Mouse (Mus musculus) heart, embryonic 14.5 days (tissue): ENCODE measurements around the gene Srsf2. TPM values are rescaled to one million over a fixed set of nuclear protein-coding genes. Genes with fewer than 3 reads are reported as not detected.

Experiments used
- ATAC-seq: fragments of 200-750 bp; cut with Nextera tagmentation; 2 replicates; pipeline ENCODE4 v1.8.0; 2017; ENCODE audit warnings: low read depth, moderate TSS enrichment; ENCODE audit not compliant: insufficient number of reproducible peaks, insufficient read depth, low FRiP score
- H3K27ac ChIP-seq, 2 experiments: fragments of 200-500 bp in 1 of 2; fragments of 300-500 bp in 1 of 2; sonication (generic) in 1 of 2; replicated peaks in 1 of 2; 2 replicates each; pipeline ENCODE4 v1.5.1; 2012 to 2014; ENCODE audit warnings: low read depth in 2 of 2, low read length in 2 of 2, control low read depth in 1 of 2, mild to moderate bottlenecking in 1 of 2, mixed read lengths in 1 of 2; ENCODE audit not compliant: control insufficient read depth in 1 of 2, insufficient read depth in 1 of 2
- H3K27me3 ChIP-seq: fragments of 300-500 bp; sonication (generic); 2 replicates; pipeline ENCODE4 v1.6.1; 2014; ENCODE audit warnings: mild to moderate bottlenecking, low read length, control low read depth; ENCODE audit not compliant: control insufficient read depth, insufficient read depth
- H3K36me3 ChIP-seq: fragments of 300-500 bp; sonication (generic); 2 replicates; pipeline ENCODE4 v1.6.1; 2014; ENCODE audit warnings: mild to moderate bottlenecking, control low read depth, low read length, mixed read lengths; ENCODE audit not compliant: control insufficient read depth, insufficient read depth
- H3K4me1 ChIP-seq, 2 experiments: fragments of 200-500 bp in 1 of 2; fragments of 300-500 bp in 1 of 2; sonication (generic) in 1 of 2; 2 replicates each; pipeline ENCODE4 v1.6.1; 2012 to 2014; ENCODE audit warnings: low read length in 2 of 2, control low read depth in 1 of 2, mixed read lengths in 1 of 2; ENCODE audit not compliant: control insufficient read depth in 2 of 2, insufficient read depth in 2 of 2
- H3K4me2 ChIP-seq: fragments of 300-500 bp; sonication (generic); 2 replicates; pipeline ENCODE4 v1.6.1; 2014; ENCODE audit warnings: mild to moderate bottlenecking, low read length
- H3K4me3 ChIP-seq, 2 experiments: fragments of 200-500 bp in 1 of 2; fragments of 300-500 bp in 1 of 2; sonication (generic) in 1 of 2; 2 replicates each; pipeline ENCODE4 v1.5.1; 2012 to 2014; ENCODE audit warnings: low read length in 2 of 2, mild to moderate bottlenecking in 2 of 2, control low read depth in 1 of 2, low read depth in 1 of 2, moderate library complexity in 1 of 2; ENCODE audit not compliant: control insufficient read depth in 1 of 2, insufficient read depth in 1 of 2
- H3K9ac ChIP-seq: fragments of 300-500 bp; sonication (generic); 2 replicates; pipeline ENCODE4 v1.6.1; 2014; ENCODE audit warnings: mild to moderate bottlenecking, low read length
- H3K9me3 ChIP-seq: fragments of 300-500 bp; sonication (generic); 2 replicates; pipeline ENCODE4 v1.6.1; 2016; ENCODE audit warnings: low read length, control low read depth; ENCODE audit not compliant: control insufficient read depth
- WGBS: fragments of 180-500 bp; shearing (Covaris S2); extraction: QIAGEN DNeasy Blood & Tissue Kit; methylation state at CpG from one replicate; pipeline ENCODE4 v1.1.7; 2014; 5-methylcytosine and 5-hydroxymethylcytosine counted together
- polyA plus RNA-seq: library from polyadenylated mRNA; unstranded; fragments of >200 nt; fragmentation: Nextera tagmentation; extraction: Ambion mirVana; gene quantifications from 2 replicates; pipeline ENCODE4 v1.2.1, GENCODE M21; 2014

Gene Srsf2
- polyA plus RNA-seq, 1 experiment from 2014 or later = 569 TPM

DNA sequence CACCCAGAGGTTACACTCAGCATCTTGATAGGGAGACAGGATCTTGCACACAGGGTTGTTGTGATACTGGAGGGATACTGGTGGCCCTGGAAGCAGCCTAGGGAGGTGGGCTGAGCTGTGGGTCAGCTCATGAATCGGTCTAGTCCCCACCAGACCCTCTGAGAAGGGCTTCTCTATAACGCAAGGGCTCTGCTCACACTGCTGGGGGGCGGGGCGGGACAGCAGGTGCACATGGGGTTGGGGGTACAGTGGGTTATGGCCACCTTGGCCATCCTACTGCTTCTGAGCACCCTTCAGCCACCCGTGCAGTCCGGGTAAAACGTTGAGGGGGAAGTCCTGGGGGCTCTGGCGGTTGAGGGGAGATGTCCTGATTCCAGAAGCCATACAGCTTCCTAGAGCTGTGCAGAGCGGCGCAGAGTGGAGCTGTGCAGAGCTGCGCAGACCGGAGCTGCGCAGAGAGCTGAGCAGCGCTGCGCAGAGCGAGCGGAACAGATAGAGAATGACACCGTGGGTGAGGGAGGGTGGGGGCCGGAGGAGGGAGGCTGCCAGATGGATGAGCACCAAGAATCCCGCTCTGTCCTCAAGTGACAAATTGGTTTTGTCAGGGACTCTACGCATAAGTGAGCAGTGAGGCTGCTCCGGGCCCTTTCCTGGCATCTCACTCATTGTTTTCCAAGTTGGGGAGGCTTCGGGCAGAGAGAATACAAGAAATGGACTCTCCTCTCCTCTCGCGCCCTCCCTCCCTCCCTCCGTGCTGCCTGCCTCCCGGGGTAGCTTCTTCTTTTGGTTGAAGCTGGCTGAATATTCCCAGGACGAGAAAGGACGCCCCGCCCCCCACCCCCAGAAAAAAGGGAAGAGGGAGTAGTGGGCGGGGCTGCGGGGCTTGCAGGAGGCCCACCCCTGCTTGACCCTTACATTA lies 41.7 kb downstream of the Srsf2 start:
- peak; percentile 63 for ATAC-seq
- H3K36me3 ChIP-seq = peaks cover 9% of the 10 kb centered on the region
- peak overlapping the region in 1 of 2 experiments; percentile 66; a peak in 2 of 4 replicates for H3K27ac ChIP-seq
- 15% methylated on average over 31 of the region's 32 CpGs for WGBS
- peak overlapping the region; percentile 40 to 47 for H3K4me3 ChIP-seq
- peak overlapping the region; percentile 81 for H3K4me2 ChIP-seq
- no peaks in the 10 kb centered on the region for H3K9me3 ChIP-seq
- H3K9ac ChIP-seq = peak overlapping the region; percentile 70
- peaks cover 38 to 53% of the 10 kb centered on the region in 2 experiments for H3K4me1 ChIP-seq
- no peaks in the 10 kb centered on the region; the same call in 1 of the 2 replicates for H3K27me3 ChIP-seq

DNA sequence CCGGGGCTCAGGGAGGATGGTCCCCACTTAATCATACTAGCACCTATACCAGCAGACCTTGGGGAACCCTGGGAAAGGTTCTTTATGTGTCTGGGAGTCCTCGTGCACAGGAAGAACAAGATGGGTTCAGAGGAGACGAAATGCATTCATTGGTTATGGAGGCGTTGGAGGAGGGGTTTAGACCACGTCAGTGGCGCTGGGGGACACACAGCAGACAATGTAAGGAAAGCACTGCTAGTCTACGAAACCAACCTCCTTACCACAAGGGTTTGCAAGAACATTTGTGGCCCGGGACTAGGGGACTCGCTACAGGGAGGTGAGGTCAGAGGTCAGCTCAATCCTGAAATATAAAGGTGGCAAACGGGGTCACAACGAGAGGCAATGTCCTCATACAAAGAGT lies 42.4 kb downstream of the Srsf2 start:
- WGBS = 86% methylated on average over 11 of the region's 11 CpGs
- H3K9me3 ChIP-seq = no peaks in the 10 kb centered on the region
- H3K4me3 ChIP-seq = no peak overlapping the region
- H3K9ac ChIP-seq = peak overlapping the region; percentile 70; the same call in 1 of the 2 replicates
- no peak for ATAC-seq
- H3K4me1 ChIP-seq = peaks cover 35 to 52% of the 10 kb centered on the region in 2 experiments
- peaks cover 9% of the 10 kb centered on the region for H3K36me3 ChIP-seq
- H3K27ac ChIP-seq = no peak overlapping the region
- H3K27me3 ChIP-seq = no peaks in the 10 kb centered on the region; the same call in 1 of the 2 replicates
- no peak overlapping the region for H3K4me2 ChIP-seq

DNA sequence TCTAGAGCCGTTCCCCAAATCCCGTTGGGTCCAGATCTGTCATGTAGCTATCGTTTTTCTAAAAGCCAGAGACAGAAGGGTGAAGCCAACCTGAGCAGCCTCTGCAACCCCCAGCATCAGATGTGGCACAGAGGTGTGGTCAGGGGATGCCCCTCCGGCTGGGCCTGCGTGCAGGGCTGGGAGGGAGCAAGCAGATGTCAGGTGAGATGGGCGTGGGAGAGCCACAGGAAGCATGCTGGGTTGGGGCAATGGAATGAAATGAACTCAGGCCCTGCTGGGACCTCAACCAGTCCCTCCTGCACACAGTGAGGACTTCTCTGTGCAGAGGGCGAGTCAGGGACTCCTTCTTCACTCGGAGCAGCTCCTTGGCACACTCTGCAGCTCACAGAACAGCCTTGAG lies 43.4 kb downstream of the Srsf2 start:
- H3K4me2 ChIP-seq = no peak overlapping the region
- no peak overlapping the region for H3K4me3 ChIP-seq
- H3K36me3 ChIP-seq = peaks cover 9% of the 10 kb centered on the region
- H3K27me3 ChIP-seq = no peaks in the 10 kb centered on the region; the same call in 1 of the 2 replicates
- no peak overlapping the region for H3K9ac ChIP-seq
- no peaks in the 10 kb centered on the region for H3K9me3 ChIP-seq
- 75% methylated on average over 8 of the region's 8 CpGs for WGBS
- peaks cover 28 to 42% of the 10 kb centered on the region in 2 experiments for H3K4me1 ChIP-seq
- no peak overlapping the region for H3K27ac ChIP-seq
- ATAC-seq = no peak

DNA sequence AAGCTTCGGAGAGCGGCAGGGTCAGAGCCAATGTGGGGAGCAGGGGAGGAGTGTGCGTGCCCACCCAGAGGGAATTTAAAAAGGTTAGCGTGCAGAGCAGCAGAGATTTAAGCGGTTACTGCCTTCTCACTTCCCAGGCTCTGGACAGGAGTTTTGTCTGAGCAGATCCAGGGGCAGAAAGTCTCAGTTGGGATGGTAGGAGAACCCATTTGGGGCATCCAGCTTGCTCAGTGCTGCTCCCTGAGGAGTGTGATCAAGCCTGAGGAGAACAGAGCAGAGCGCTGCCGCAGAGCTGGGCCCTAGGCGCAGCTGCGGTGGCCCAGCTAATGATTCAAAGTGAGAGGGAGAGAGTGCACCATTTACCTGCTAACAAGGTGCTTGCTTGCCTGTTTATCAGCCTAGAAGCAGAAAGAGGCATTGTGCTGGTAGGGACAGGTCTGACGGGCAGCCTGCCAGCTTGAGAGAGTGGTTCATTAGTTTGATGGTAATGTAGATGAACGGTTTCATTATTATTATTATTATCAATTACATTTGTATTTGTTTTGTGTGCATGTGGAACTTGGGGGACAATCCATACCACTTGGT lies 44.0 kb downstream of the Srsf2 start:
- H3K27ac ChIP-seq = no peak overlapping the region
- H3K9ac ChIP-seq = no peak overlapping the region
- H3K36me3 ChIP-seq = peaks cover 9% of the 10 kb centered on the region
- ATAC-seq = no peak
- no peaks in the 10 kb centered on the region for H3K9me3 ChIP-seq
- H3K4me3 ChIP-seq = no peak overlapping the region
- WGBS = 74% methylated on average over 11 of the region's 11 CpGs
- H3K4me1 ChIP-seq = peaks cover 22 to 36% of the 10 kb centered on the region in 2 experiments
- H3K4me2 ChIP-seq = no peak overlapping the region
- no peaks in the 10 kb centered on the region; the same call in 1 of the 2 replicates for H3K27me3 ChIP-seq

DNA sequence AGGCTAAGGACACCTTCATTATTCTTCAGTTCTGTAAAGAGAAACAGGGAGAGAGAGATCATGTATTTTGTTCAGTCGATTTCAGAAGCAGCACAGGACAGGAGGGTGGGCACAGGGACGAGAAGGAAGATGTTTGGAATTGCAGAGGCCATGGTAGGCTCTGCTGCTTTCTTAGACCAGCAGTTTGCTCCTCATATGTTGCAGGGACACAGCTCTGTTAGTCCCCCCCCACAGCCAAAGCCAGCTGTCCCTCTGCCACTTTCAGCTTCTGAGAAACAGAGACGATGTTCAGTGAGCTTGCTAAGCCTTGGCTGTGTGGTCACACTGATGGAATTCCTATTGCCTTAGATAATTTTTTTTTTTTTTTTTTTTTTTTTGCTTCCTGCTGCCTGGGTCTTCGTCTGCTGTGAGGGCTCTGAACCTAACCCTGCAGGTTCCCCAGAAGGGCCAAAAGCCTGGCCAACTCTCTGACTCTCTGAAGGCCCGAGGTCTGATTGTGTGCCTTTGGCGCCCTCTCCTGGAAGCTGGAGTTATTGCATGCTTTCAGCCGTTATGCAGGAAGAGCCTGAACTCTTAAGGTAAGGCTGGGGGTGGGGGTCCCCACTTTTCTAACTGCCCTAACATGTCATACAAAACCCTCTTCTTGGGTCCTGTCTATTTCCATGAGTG lies 44.8 kb downstream of the Srsf2 start:
- no peak for ATAC-seq
- Histone ChIP-seq H3K27ac (peak overlapping the region; percentile 58 to 61), H3K4me1 (peaks cover 15 to 28% of the 10 kb centered on the region in 2 experiments), H3K4me3 (no peak overlapping the region), H3K4me2 (no peak overlapping the region), H3K9me3 (no peaks in the 10 kb centered on the region), H3K9ac (peak overlapping the region; percentile 42), H3K27me3 (no peaks in the 10 kb centered on the region; the same call in 1 of the 2 replicates), H3K36me3 (peaks cover 9% of the 10 kb centered on the region)
- 21% methylated on average over 7 of the region's 7 CpGs for WGBS

DNA sequence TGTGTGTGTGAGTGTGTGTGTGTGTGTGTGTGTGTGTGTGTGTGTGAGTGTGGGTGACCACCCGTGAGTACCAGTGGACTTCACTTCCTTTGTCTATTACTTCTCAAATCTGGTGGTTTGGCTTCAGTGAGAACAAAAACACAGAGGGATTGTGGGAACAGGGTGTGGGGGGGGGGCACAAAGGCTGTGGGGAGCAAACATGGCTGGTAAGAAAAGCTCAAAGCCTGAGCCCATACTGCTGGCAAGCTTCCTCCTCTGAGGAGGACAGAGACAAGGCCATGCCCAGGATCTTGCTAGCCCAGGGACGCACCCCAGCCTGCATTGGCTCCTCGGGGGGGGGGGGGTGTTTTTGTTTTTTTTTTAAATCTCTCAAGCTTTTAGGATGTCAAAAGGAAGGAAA lies 45.4 kb downstream of the Srsf2 start:
- ATAC-seq = no peak
- 75% methylated on average over 3 of the region's 3 CpGs for WGBS
- Histone ChIP-seq H3K4me3 (no peak overlapping the region), H3K9ac (peak overlapping the region; percentile 42; the same call in 1 of the 2 replicates), H3K4me2 (no peak overlapping the region), H3K36me3 (peaks cover 9% of the 10 kb centered on the region), H3K27ac (peak overlapping the region; percentile 58 to 61), H3K9me3 (no peaks in the 10 kb centered on the region), H3K4me1 (peaks cover 10 to 22% of the 10 kb centered on the region in 2 experiments), H3K27me3 (no peaks in the 10 kb centered on the region; the same call in 1 of the 2 replicates)

DNA sequence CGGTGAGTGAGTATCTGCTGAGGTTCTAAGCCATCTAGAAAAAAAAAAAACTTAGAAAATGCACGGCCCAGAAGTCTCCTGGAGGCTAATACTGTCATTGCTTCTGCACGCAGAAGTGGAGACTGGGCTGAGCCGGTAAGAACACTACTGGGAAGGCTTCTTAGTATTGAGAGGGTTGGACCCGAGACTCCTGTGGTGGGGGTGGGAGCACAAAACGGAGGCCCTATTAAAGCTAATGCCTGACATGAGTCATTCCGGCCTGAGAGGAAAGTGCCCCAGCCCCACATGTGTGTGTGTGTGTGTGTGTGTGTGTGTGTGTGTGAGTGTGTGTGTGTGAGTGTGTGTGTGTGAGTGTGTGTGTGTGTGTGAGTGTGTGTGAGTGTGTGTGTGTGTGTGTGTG lies 45.8 kb downstream of the Srsf2 start:
- Histone ChIP-seq H3K4me2 (no peak overlapping the region), H3K4me3 (no peak overlapping the region), H3K27me3 (no peaks in the 10 kb centered on the region; the same call in 1 of the 2 replicates), H3K36me3 (peaks cover 9% of the 10 kb centered on the region), H3K9ac (no peak overlapping the region), H3K4me1 (peaks cover 10 to 18% of the 10 kb centered on the region in 2 experiments), H3K27ac (peak overlapping the region; percentile 58 to 61; a peak in 3 of 4 replicates), H3K9me3 (no peaks in the 10 kb centered on the region)
- ATAC-seq = no peak
- WGBS = 50% methylated on average over 7 of the region's 7 CpGs
